Mouse (Mus musculus) lung, postnatal 10 days (tissue): Measurements from ENCODE around the gene Bank1.
"Not testable (repeated sequence)": the region's sequence is repeated elsewhere in the genome, so short reads cannot be mapped to it uniquely, and the experiment has no call there.

Experiments
- DNase-seq: peaks from one replicate; pipeline ENCODE4 v3.0.0; 2021

Gene Bank1

GRCm38 (mm10) chr3:136325783-136326182, at the start of gene Bank1:
Gene Bank1 (minus strand): TSS chr3:136326066.
- DNase-seq = peak; percentile 11

DNA sequence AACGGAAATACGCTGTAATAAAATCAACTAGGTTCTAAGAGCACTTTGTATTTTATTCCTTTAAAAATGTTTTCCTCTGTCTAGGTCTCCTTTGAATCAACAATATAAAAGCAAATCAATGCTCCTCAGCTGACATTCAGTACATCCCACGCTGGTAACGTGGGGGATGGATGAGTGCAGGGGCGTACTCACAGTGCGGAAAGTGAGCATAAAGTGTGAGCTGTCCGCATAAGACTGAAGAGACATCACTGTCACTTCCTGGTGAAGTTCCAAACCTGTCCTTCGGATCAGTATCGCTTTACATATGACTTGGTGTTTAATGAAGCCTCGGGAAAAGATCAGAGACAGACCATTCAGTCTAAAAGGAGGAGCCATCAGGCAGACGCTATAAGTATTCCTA, 44.0 kb upstream of the Bank1 start:
- no peak for DNase-seq

DNA sequence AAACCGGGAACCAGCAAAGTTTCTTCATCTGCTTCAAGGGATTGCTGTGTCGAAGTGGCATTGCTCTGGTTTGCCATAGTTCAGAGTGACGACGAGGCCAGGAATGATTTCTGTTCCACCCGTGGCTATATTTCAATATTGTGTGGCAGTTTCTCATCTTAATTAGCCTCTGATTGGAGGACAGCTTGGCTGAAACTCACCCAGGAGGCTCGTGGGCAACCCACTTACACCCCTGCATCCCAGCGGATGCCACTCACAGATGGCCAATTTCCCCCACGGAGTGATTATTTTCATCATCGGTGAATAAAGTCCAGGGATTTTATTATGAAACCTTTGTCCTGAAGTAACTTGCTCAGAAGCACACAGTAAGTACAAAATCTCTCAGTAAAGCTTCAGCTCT, 43.6 kb upstream of the Bank1 start:
- DNase-seq = no peak

GRCm38 (mm10) chr3:136368505-136368999, 42.7 kb upstream of the Bank1 start:
- DNase-seq = no peak

GRCm38 (mm10) chr3:136349690-136350089, 23.8 kb upstream of the Bank1 start:
- no peak for DNase-seq

DNA sequence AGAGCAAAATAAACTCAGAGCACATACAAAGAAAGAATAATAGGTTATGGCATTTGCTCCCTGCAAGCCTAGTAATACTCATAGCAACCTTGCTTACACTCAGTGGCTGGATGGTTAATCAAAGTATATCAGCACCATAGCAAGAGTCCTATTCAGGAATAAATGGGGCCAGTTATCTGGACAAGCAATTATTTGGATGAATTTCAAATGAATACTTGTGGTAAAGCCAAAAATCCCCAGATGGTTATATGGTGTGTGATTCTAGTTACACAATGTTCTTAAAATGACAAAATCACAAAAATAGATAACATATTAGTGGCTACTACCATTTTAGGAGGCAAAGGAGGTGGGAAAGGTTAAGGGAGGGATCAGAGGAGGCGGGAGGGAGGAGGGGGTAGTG, 22.7 kb upstream of the Bank1 start:
- no peak for DNase-seq

GRCm38 (mm10) chr3:136347277-136347676, 21.4 kb upstream of the Bank1 start:
- DNase-seq = no peak

GRCm38 (mm10) chr3:136341911-136342310, 16.0 kb upstream of the Bank1 start:
- no peak for DNase-seq

- DNase-seq = no peak
Observed at GRCm38 (mm10) chr3:136339896-136340295, 14.0 kb upstream of the Bank1 start.

GRCm38 (mm10) chr3:136331135-136331534, 5.3 kb upstream of the Bank1 start:
- peak; percentile 3 for DNase-seq

- DNase-seq = no peak
Observed at GRCm38 (mm10) chr3:136330043-136330442, 4.2 kb upstream of the Bank1 start.

DNA sequence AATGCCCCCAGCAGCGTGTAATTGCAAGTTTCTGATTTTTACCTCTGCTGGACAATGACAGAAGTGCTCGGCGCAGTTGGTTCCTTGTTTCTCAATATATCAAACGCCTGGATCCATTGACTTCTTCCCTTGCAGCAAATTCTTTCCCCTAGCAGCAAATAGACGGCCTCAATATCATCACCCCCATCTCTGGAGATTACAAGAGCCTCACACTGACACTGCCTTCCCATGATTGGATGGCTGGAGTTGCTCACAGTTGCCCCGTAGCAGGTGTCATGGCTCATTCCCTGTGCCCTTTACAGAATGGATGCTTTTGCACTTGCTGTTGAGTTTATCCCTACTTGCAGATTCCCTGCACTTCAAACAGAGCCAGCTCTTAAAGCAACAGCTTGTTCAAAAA, 3.3 kb upstream of the Bank1 start:
- DNase-seq = no peak

DNA sequence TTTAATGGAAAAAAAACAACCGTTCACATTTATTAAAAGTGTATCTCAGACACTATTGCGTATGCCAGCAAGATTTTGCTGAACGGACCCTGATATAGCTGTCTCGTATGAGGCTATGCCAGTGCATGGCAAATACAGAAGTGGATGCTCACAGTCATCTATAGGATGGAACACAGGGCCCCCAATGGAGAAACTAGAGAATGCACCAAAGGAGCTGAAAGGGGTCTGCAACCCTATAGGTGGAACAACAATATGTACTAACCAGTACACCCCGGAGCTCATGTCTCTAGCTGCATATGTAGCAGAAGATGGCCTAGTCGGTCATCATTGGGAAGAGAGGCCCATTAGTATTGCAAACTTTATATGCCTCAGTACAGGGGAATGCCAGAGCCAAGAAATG, 1.1 kb downstream of the Bank1 start:
- DNase-seq = not testable (repeated sequence)

DNA sequence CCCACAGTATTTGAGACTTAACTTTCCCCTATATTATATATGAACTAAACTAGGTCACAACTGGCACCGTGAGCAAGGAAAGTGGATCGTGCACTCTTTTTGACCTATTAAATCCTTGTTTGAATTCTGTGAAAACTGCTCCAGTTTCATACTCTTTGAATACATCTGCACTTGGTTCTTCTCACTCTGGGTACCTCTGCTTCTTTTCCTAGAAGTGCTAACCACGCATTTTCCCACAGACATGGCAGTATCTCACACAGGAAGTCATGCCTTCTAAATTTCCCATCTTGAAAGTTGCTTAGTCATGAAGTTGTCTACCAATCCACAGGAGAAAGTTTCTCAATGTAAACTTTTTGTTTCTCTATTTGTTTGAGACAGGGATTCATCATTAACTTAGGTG, 3.9 kb downstream of the Bank1 start:
- DNase-seq = no peak

GRCm38 (mm10) chr3:136308487-136308886, 17.4 kb downstream of the Bank1 start:
- DNase-seq = no peak

DNA sequence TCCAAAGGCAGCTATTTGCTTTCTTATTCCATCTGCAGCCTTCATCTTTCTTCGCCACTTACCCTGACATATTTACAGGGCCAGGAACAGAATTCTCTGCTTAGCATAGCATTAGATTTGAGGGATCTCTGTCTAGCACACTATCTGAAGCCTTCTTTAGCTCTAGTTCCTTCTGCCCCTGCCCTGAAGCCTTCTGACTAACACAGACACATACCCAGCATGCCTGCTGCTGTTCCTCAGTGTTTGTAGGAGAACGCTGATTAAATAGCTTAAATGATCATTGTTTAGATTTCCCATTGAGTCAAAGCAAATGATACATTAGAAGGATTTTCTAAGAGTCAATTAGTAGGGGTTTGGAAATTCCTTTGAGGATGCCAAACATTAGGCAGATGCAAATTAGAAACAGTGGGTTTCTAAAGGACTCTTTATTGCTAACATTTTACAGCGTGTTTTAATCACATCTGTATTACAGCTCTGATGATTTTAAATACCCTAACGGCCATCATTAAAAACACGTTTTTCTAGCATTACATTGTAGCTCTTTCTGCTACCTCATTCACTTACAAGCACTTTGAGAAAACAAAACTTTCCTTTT, 19.2 kb downstream of the Bank1 start:
- no peak for DNase-seq

GRCm38 (mm10) chr3:136302541-136302940, 23.3 kb downstream of the Bank1 start:
- no peak for DNase-seq

DNA sequence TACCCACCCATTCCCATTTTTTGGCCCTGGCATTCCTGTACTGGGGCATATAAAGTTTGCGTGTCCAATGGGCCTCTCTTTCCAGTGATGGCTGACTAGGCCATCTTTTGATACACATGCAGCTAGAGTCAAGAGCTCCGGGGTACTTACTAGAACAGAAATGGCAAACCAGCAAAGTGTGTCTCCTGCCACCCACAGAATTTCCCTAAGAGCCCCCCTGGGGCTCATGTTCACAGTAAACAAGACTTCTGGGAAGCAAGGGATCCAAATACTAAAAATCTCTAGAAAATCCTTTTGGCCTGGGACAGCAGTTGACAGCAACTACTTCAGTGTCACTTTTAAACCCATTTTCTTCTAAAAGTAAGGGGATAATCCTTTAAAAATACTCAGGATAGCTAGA, 25.1 kb downstream of the Bank1 start:
- not testable (repeated sequence) for DNase-seq

GRCm38 (mm10) chr3:136297355-136297754, 28.5 kb downstream of the Bank1 start:
- no peak for DNase-seq

- DNase-seq = no peak
Observed at GRCm38 (mm10) chr3:136295250-136295649, 30.6 kb downstream of the Bank1 start.

DNA sequence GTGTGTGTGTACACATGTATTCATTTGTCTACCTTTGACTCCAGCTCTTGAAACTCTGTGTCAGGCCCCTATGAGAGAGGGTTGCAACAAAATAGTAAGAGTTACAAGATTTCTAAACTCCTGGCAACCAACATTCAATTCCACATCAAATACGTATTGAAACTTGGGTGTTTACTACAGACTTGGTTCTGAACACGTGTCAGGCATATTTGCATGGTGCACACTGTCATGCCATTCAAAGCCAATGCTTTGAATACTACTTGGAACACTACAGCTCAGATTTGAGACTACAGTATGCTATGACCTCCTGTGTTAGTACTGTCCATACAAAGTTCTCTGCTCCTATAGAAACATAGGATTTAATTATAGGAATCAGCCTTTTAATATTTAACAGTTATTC, 38.0 kb downstream of the Bank1 start:
- no peak for DNase-seq

DNA sequence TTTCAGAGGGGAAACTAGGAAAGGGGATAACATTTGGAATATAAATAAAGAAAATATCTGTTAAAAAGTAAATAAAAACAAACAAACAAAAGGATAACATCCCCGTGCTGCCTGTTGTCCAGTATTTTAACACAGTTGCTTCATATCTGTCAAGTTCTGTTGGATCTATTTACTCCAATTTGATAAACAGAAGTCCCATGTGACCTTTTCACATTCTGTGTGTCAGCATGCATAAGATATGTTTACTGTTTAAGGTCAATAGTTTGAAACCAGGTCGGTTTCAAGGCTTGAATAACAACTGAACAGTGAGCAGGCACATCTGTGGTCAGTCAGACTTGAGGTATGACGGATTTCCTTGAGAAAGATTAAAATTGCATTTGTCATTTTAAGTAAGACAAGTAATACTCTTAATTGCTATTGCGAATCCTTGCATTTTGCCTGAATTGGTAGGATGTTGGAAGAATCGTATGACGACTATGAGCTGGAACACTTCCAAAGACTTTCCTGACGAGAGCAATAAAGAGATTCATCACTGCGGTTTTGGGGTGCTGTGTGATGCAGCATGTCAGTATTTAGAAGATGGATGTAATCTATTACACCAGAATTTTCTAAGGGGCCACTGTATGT, 60.8 kb downstream of the Bank1 start:
- DNase-seq = no peak

- no peak for DNase-seq
Observed at GRCm38 (mm10) chr3:136257761-136258160, 68.1 kb downstream of the Bank1 start.

DNA sequence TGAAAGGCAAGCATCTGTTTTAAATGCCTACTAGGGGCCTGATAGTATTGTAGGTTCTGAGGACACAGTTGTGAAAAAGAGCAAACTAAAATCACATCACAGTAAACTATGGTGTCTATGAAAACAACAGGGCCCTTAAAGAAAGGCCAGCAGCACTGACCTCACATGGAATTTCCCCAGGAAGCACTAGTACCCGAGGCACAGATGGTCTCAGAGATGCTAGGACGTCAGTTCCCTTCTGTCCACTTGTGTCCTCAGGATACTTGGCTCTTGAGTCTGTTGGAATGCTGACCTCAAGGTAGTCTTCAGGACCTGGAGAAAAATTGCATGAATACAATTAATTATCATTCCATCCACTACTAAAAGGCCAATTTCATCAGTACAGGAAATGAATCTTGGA, 71.2 kb downstream of the Bank1 start:
- DNase-seq = no peak

- no peak for DNase-seq
Observed at GRCm38 (mm10) chr3:136252820-136253219, 73.0 kb downstream of the Bank1 start.
